Mouse (Mus musculus): Measurements from ENCODE around the gene Lrrc2.

Gene Lrrc2

GRCm38 (mm10) chr9:110987331-110987730, 36.0 kb downstream of the Lrrc2 start:
- DNase-seq (ENCODE audit: low read depth) = no peak

- no peak for DNase-seq (ENCODE audit: low read depth)
Measured at GRCm38 (mm10) chr9:110988078-110988477, 36.7 kb downstream of the Lrrc2 start.

- DNase-seq (ENCODE audit: low read depth) = no peak
Measured at GRCm38 (mm10) chr9:110989141-110989540, 37.8 kb downstream of the Lrrc2 start.

GRCm38 (mm10) chr9:110989543-110989942, 38.2 kb downstream of the Lrrc2 start:
- no peak for DNase-seq (ENCODE audit: low read depth)

- DNase-seq (ENCODE audit: low read depth) = no peak
Measured at GRCm38 (mm10) chr9:110990204-110990603, 38.9 kb downstream of the Lrrc2 start, which contains the start of gene Rtp3. Gene Rtp3 (minus strand): TSS chr9:110990583.

- no peak for DNase-seq (ENCODE audit: low read depth)
Measured at GRCm38 (mm10) chr9:110993281-110993709, 42.0 kb downstream of the Lrrc2 start.

- DNase-seq (ENCODE audit: low read depth) = no peak
Measured at GRCm38 (mm10) chr9:110994716-110995172, 43.4 kb downstream of the Lrrc2 start.

- DNase-seq (ENCODE audit: low read depth) = peak; percentile 63
Measured at GRCm38 (mm10) chr9:110997245-110997644, 45.9 kb downstream of the Lrrc2 start.

GRCm38 (mm10) chr9:110999056-110999455, 47.7 kb downstream of the Lrrc2 start:
- no peak for DNase-seq (ENCODE audit: low read depth)

- DNase-seq (ENCODE audit: low read depth) = peak; percentile 36
Measured at GRCm38 (mm10) chr9:110999856-111000255, 48.5 kb downstream of the Lrrc2 start.

- no peak for DNase-seq (ENCODE audit: low read depth)
Measured at GRCm38 (mm10) chr9:111001621-111002020, 50.3 kb downstream of the Lrrc2 start.

- DNase-seq (ENCODE audit: low read depth) = no peak
Measured at GRCm38 (mm10) chr9:111003279-111003678, 51.9 kb downstream of the Lrrc2 start.

GRCm38 (mm10) chr9:111006544-111006943, 55.2 kb downstream of the Lrrc2 start:
- no peak for DNase-seq (ENCODE audit: low read depth)

GRCm38 (mm10) chr9:111009763-111010162, 58.4 kb downstream of the Lrrc2 start:
- DNase-seq (ENCODE audit: low read depth) = no peak

- DNase-seq (ENCODE audit: low read depth) = no peak
Measured at GRCm38 (mm10) chr9:111011550-111011949, 60.2 kb downstream of the Lrrc2 start.

- no peak for DNase-seq (ENCODE audit: low read depth)
Measured at GRCm38 (mm10) chr9:111012041-111012440, 60.7 kb downstream of the Lrrc2 start.

GRCm38 (mm10) chr9:111015658-111016057, 64.3 kb downstream of the Lrrc2 start:
- DNase-seq (ENCODE audit: low read depth) = no peak

- no peak for DNase-seq (ENCODE audit: low read depth)
Measured at GRCm38 (mm10) chr9:111019022-111019421, 67.7 kb downstream of the Lrrc2 start, which contains the start of gene Ltf. Gene Ltf (plus strand): TSS chr9:111019271.

GRCm38 (mm10) chr9:111026791-111027190, 75.4 kb downstream of the Lrrc2 start:
- DNase-seq (ENCODE audit: low read depth) = no peak

Measured in fibroblast of lung, adult 2 months (primary cell).